Mouse (Mus musculus): ENCODE results near the gene Phlda1. TPM values are rescaled to one million over a fixed set of nuclear protein-coding genes. Genes with fewer than 3 reads are reported as not detected.
A peak's percentile ranks its signal among the peaks of the same experiment; 100 is the strongest.

Gene Phlda1
- polyA plus RNA-seq, 1 experiment from 2014 or later, result 4.7 TPM

GRCm38 (mm10) chr10:111499892-111500291, 6.2 kb upstream of the Phlda1 start:
- no peak overlapping the region for H3K9ac ChIP-seq (ENCODE audit: low read depth, low read length)
- no peak for ATAC-seq (ENCODE audit: low read depth)
- H3K27me3 ChIP-seq (ENCODE audit: control insufficient read depth, insufficient read depth, low read depth, low read length), result no peaks in the 10 kb centered on the region
- H3K4me1 ChIP-seq (ENCODE audit: control insufficient read depth, low read depth, low read length), result no peaks in the 10 kb centered on the region; the same call in 1 of the 2 replicates
- peaks cover 17% of the 10 kb centered on the region for H3K36me3 ChIP-seq (ENCODE audit: control insufficient read depth, insufficient read depth)
- H3K9me3 ChIP-seq (replicated peaks; ENCODE audit: control insufficient read depth, low read length), result no peaks in the 10 kb centered on the region
- no peak overlapping the region for H3K27ac ChIP-seq (ENCODE audit: low read length)
- no peak overlapping the region for H3K4me3 ChIP-seq (ENCODE audit: low read depth, low read length)
- WGBS (ENCODE audit: insufficient replicate concordance), result 76% methylated on average over 6 of the region's 6 CpGs
- no peak overlapping the region for H3K4me2 ChIP-seq (ENCODE audit: low read depth, low read length)

- Histone ChIP-seq H3K4me3 (ENCODE audit: low read depth, low read length) (no peak overlapping the region), H3K27me3 (ENCODE audit: control insufficient read depth, insufficient read depth, low read depth, low read length) (peaks cover 18% of the 10 kb centered on the region), H3K9me3 (replicated peaks; ENCODE audit: control insufficient read depth, low read length) (no peaks in the 10 kb centered on the region), H3K27ac (ENCODE audit: low read length) (no peak overlapping the region), H3K4me1 (ENCODE audit: control insufficient read depth, low read depth, low read length) (peaks cover 12% of the 10 kb centered on the region), H3K9ac (ENCODE audit: low read depth, low read length) (no peak overlapping the region), H3K36me3 (ENCODE audit: control insufficient read depth, insufficient read depth) (peaks cover 4% of the 10 kb centered on the region), H3K4me2 (ENCODE audit: low read depth, low read length) (no peak overlapping the region)
- ATAC-seq (ENCODE audit: low read depth), result no peak
- 0% methylated on average over 3 of the region's 3 CpGs for WGBS (ENCODE audit: insufficient replicate concordance)
These were observed 3.0 kb upstream of the Phlda1 start for GRCm38 (mm10) chr10:111503071-111503470.

DNA sequence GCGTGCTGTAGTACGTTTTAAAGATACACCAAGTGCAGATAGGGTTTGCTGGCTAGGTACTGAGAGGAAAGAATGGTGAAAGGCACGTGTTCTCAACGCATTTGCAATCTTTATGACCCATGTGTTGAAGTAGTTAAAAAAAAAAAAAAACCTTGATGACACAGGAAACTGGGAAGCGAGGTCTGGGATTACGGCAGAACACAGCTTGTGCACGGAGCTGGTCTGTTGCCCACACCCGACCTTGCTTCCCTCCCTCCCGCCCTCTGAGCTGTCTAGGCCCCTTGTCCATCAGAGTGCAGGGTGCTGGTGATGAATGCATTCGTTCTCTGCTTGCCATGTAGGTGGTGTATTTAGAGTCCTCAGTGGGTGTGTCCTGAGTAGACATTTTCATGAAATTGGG, 2.4 kb upstream of the Phlda1 start:
- Histone ChIP-seq H3K36me3 (ENCODE audit: control insufficient read depth, insufficient read depth) (no peaks in the 10 kb centered on the region), H3K9ac (ENCODE audit: low read depth, low read length) (no peak overlapping the region), H3K4me2 (ENCODE audit: low read depth, low read length) (no peak overlapping the region), H3K27me3 (ENCODE audit: control insufficient read depth, insufficient read depth, low read depth, low read length) (peaks cover 21% of the 10 kb centered on the region), H3K4me1 (ENCODE audit: control insufficient read depth, low read depth, low read length) (peaks cover 12% of the 10 kb centered on the region), H3K9me3 (replicated peaks; ENCODE audit: control insufficient read depth, low read length) (no peaks in the 10 kb centered on the region), H3K27ac (ENCODE audit: low read length) (no peak overlapping the region), H3K4me3 (ENCODE audit: low read depth, low read length) (no peak overlapping the region)
- no peak for ATAC-seq (ENCODE audit: low read depth)
- WGBS (ENCODE audit: insufficient replicate concordance), result 24% methylated on average over 10 of the region's 10 CpGs

DNA sequence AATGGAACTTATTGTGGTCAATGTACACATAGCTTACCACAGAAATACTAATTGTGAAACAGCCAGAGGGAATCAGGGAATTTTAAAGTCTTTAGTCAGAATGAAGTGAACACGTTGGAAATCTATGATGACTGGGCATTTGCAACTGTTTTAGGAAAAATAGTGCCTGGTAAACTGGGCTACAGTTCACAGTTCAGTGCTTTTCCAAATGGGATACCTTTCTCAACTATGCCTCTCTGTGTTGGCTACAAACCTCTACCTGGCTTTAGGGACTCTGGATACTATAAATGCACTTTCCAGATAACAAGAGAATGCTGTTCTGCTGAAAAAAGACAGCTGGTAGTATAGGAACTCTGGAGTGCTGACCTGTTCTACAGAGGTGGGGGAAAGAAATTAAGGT, 1.5 kb upstream of the Phlda1 start:
- Histone ChIP-seq H3K4me2 (ENCODE audit: low read depth, low read length) (no peak overlapping the region), H3K9ac (ENCODE audit: low read depth, low read length) (no peak overlapping the region), H3K9me3 (replicated peaks; ENCODE audit: control insufficient read depth, low read length) (no peaks in the 10 kb centered on the region), H3K27ac (ENCODE audit: low read length) (no peak overlapping the region), H3K4me3 (ENCODE audit: low read depth, low read length) (no peak overlapping the region), H3K36me3 (ENCODE audit: control insufficient read depth, insufficient read depth) (no peaks in the 10 kb centered on the region), H3K4me1 (ENCODE audit: control insufficient read depth, low read depth, low read length) (peaks cover 15% of the 10 kb centered on the region), H3K27me3 (ENCODE audit: control insufficient read depth, insufficient read depth, low read depth, low read length) (peaks cover 28% of the 10 kb centered on the region)
- WGBS (ENCODE audit: insufficient replicate concordance), result 59% methylated on average over 1 of the region's 1 CpGs
- no peak for ATAC-seq (ENCODE audit: low read depth)

DNA sequence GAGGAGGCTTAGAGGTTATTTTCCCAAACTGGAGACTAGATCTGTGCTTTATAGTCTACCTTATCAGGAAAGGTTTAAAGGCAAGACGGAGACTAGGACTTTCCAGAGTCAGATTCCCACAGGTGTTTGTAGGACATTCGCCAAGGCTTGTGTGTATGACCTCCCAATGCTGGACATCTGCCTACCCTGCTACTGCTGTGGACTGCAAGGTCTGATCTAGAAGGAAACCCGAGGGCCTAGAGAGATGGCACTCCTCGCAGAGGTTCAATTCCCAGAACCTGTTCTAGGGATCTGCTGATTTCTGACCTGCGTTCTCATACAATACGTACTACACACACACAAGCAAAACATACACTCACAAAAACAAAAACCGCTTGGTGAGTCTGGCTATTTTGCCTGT, 680 bp upstream of the Phlda1 start:
- Histone ChIP-seq H3K4me2 (ENCODE audit: low read depth, low read length) (peak overlapping the region; percentile 93), H3K27me3 (ENCODE audit: control insufficient read depth, insufficient read depth, low read depth, low read length) (peaks cover 29% of the 10 kb centered on the region), H3K9ac (ENCODE audit: low read depth, low read length) (no peak overlapping the region; the same call in 1 of the 2 replicates), H3K27ac (ENCODE audit: low read length) (no peak overlapping the region), H3K36me3 (ENCODE audit: control insufficient read depth, insufficient read depth) (no peaks in the 10 kb centered on the region), H3K9me3 (replicated peaks; ENCODE audit: control insufficient read depth, low read length) (no peaks in the 10 kb centered on the region), H3K4me1 (ENCODE audit: control insufficient read depth, low read depth, low read length) (peaks cover 15% of the 10 kb centered on the region), H3K4me3 (ENCODE audit: low read depth, low read length) (peak overlapping the region; percentile 76; the same call in 1 of the 2 replicates)
- 57% methylated on average over 7 of the region's 7 CpGs for WGBS (ENCODE audit: insufficient replicate concordance)
- ATAC-seq (ENCODE audit: low read depth), result no peak

GRCm38 (mm10) chr10:111506926-111507459, 907 bp downstream of the Phlda1 start:
- Histone ChIP-seq H3K4me1 (ENCODE audit: control insufficient read depth, low read depth, low read length) (peaks cover 15% of the 10 kb centered on the region), H3K27ac (ENCODE audit: low read length) (peak overlapping the region; percentile 67), H3K4me3 (ENCODE audit: low read depth, low read length) (peak overlapping the region; percentile 76), H3K9ac (ENCODE audit: low read depth, low read length) (peak overlapping the region; percentile 68), H3K36me3 (ENCODE audit: control insufficient read depth, insufficient read depth) (no peaks in the 10 kb centered on the region), H3K9me3 (replicated peaks; ENCODE audit: control insufficient read depth, low read length) (no peaks in the 10 kb centered on the region), H3K4me2 (ENCODE audit: low read depth, low read length) (peak overlapping the region; percentile 93), H3K27me3 (ENCODE audit: control insufficient read depth, insufficient read depth, low read depth, low read length) (peaks cover 29% of the 10 kb centered on the region)
- under 1% methylated on average over 21 of the region's 23 CpGs for WGBS (ENCODE audit: insufficient replicate concordance)
- peak; percentile 2; the same call in 1 of the 2 replicates for ATAC-seq (ENCODE audit: low read depth)

DNA sequence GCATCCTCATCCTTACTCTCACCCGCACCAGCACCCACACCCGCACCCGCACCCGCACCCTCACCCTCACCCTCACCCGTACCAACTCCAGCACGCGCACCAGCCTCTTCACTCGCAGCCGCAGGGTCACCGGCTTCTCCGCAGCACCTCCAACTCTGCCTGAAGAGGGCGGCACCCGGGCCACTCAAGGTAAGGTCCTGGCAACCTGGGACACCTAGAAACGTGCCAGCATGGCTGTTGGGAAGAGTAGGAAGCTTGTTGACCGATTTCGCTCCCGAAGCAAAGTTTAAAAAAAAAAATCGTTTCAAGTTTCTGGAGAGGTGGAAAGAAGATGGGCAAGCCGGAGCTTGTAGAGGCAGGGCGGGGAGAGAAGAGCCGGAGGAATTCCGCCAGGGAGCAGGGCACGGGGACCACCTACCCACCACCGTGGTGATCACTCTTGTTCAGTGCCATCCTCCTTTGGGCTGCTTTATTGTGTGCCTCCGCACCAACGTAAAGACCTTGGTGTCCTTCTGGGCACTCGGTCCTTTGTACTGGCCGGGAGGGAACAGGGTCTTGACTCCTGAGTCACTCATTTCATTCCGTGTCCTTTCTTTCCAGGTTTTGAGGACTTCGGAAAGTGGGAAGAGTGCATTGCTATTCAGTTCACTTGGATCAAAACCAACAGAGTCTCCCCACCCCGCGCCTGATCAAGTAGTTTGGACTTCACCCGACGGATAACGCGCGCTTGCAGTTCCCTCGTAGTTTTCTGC, 1.6 kb downstream of the Phlda1 start:
- no peak overlapping the region for H3K27ac ChIP-seq (ENCODE audit: low read length)
- WGBS (ENCODE audit: insufficient replicate concordance), result 3% methylated on average over 38 of the region's 38 CpGs
- H3K9me3 ChIP-seq (replicated peaks; ENCODE audit: control insufficient read depth, low read length), result no peaks in the 10 kb centered on the region
- peaks cover 29% of the 10 kb centered on the region for H3K27me3 ChIP-seq (ENCODE audit: control insufficient read depth, insufficient read depth, low read depth, low read length)
- H3K4me1 ChIP-seq (ENCODE audit: control insufficient read depth, low read depth, low read length), result peaks cover 15% of the 10 kb centered on the region
- H3K9ac ChIP-seq (ENCODE audit: low read depth, low read length), result peak overlapping the region; percentile 68
- peak overlapping the region; percentile 93 for H3K4me2 ChIP-seq (ENCODE audit: low read depth, low read length)
- ATAC-seq (ENCODE audit: low read depth), result no peak
- H3K36me3 ChIP-seq (ENCODE audit: control insufficient read depth, insufficient read depth), result no peaks in the 10 kb centered on the region
- peak overlapping the region; percentile 76 for H3K4me3 ChIP-seq (ENCODE audit: low read depth, low read length)

GRCm38 (mm10) chr10:111508324-111509080, 2.4 kb downstream of the Phlda1 start:
- no peak overlapping the region for H3K9ac ChIP-seq (ENCODE audit: low read depth, low read length)
- H3K36me3 ChIP-seq (ENCODE audit: control insufficient read depth, insufficient read depth), result no peaks in the 10 kb centered on the region
- no peaks in the 10 kb centered on the region for H3K9me3 ChIP-seq (replicated peaks; ENCODE audit: control insufficient read depth, low read length)
- WGBS (ENCODE audit: insufficient replicate concordance), result 25% methylated on average over 7 of the region's 7 CpGs
- peak overlapping the region; percentile 93 for H3K4me2 ChIP-seq (ENCODE audit: low read depth, low read length)
- peak overlapping the region; percentile 76; the same call in 1 of the 2 replicates for H3K4me3 ChIP-seq (ENCODE audit: low read depth, low read length)
- H3K4me1 ChIP-seq (ENCODE audit: control insufficient read depth, low read depth, low read length), result peaks cover 15% of the 10 kb centered on the region
- H3K27ac ChIP-seq (ENCODE audit: low read length), result no peak overlapping the region
- peaks cover 29% of the 10 kb centered on the region for H3K27me3 ChIP-seq (ENCODE audit: control insufficient read depth, insufficient read depth, low read depth, low read length)
- no peak for ATAC-seq (ENCODE audit: low read depth)

Measured in liver, embryonic 16.5 days (tissue).